In the genomic region with DNA sequence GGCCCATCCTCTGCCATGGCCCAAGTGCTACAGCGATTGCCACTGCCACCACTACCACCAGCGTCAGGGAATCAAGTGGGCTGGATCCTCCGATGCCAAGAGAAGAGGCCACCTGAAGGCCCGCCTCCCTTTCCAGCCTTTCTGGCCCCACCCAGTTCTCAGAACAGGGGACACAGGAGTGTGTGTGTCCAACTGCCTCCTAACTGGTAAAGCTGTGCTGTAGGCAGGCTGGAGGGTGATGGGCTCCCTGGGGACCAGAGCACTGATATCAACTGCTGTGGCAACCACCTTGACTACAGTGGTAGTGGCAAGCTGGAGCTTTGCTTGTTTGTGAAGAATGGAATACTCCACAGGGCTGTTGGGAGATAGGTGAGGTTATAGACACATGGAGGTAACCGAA, we compare ENCODE assay signal across 19 mouse cellular contexts. TPM values are rescaled to one million over a fixed set of nuclear protein-coding genes. Genes with fewer than 3 reads are reported as not detected.
DNase-seq lines count a peak whose midpoint lies in the region; ATAC-seq and TF ChIP-seq lines count a peak whose summit lies in the region.
"Had no signal": no experiment of that assay in that cellular context is flagged by ENCODE, and none has a peak within 500 bp of the region (broad histone marks: within the 10 kb centered on the region; RNA-seq: fewer than 3 reads in every experiment).

Omp (minus strand) TSS at position 101 of the 400 bp plus-strand sequence.

- no peak within 1 kb of the TSS for H3K4me3 ChIP-seq in midbrain, embryonic 10.5 days
- no peak within 1 kb of the TSS for H3K4me3 ChIP-seq in midbrain, embryonic 11.5 days (ENCODE audit: low read depth, low read length)
- H3K4me3 ChIP-seq in ES-Bruce4 (ENCODE audit: low read depth, low read length): peak within 1 kb of the TSS; percentile 13; the same call in 1 of the 2 replicates
- no peak within 1 kb of the TSS for H3K4me3 ChIP-seq in limb, embryonic 10.5 days
- H3K4me3 ChIP-seq in forebrain, embryonic 12.5 days (replicated peaks): no peak within 1 kb of the TSS
- H3K4me3 ChIP-seq: embryonic facial prominence, embryonic 12.5 days; gastrocnemius, adult 2 months; heart, embryonic 13.5 days; hindbrain, embryonic 12.5 days had no signal

- H3K27ac ChIP-seq in midbrain, embryonic 10.5 days (replicated peaks): 0 out of 2 replicates have a peak within 1 kb of the TSS, but pooled peaks have one; percentile 13
- H3K27ac ChIP-seq in midbrain, embryonic 11.5 days (ENCODE audit: low read depth, low read length): no peak within 1 kb of the TSS
- no peak within 1 kb of the TSS for H3K27ac ChIP-seq in ES-Bruce4 (ENCODE audit: insufficient read depth, low read length)
- peak within 1 kb of the TSS; percentile 5; the same call in 1 of the 2 replicates for H3K27ac ChIP-seq in limb, embryonic 10.5 days
- H3K27ac ChIP-seq in forebrain, embryonic 12.5 days: no peak within 1 kb of the TSS
- H3K27ac ChIP-seq: embryonic facial prominence, embryonic 12.5 days; gastrocnemius, adult 2 months; heart, embryonic 13.5 days; hindbrain, embryonic 12.5 days had no signal

- peaks cover 60% of the 10 kb centered on the region for H3K4me1 ChIP-seq in midbrain, embryonic 10.5 days
- H3K4me1 ChIP-seq in midbrain, embryonic 11.5 days (ENCODE audit: control insufficient read depth, insufficient read depth, low read length): peaks cover 10% of the 10 kb centered on the region
- H3K4me1 ChIP-seq in ES-Bruce4 (ENCODE audit: control insufficient read depth, insufficient read depth, low read length): peaks cover 4% of the 10 kb centered on the region
- peaks cover 36% of the 10 kb centered on the region for H3K4me1 ChIP-seq in limb, embryonic 10.5 days
- H3K4me1 ChIP-seq in forebrain, embryonic 12.5 days: peaks cover 34% of the 10 kb centered on the region

- no peaks in the 10 kb centered on the region for H3K27me3 ChIP-seq in midbrain, embryonic 10.5 days (ENCODE audit: low read depth, poor library complexity, severe bottlenecking)
- H3K27me3 ChIP-seq in midbrain, embryonic 11.5 days (ENCODE audit: control insufficient read depth, insufficient read depth, low read length): no peaks in the 10 kb centered on the region
- no peaks in the 10 kb centered on the region for H3K27me3 ChIP-seq in ES-Bruce4 (ENCODE audit: control insufficient read depth, insufficient read depth, low read length, poor library complexity, severe bottlenecking)
- H3K27me3 ChIP-seq in limb, embryonic 10.5 days (ENCODE audit: low read depth, poor library complexity, severe bottlenecking): 0 out of 2 replicates have a peak, but pooled peaks cover 4% of the 10 kb centered on the region
- H3K27me3 ChIP-seq in forebrain, embryonic 12.5 days: no peaks in the 10 kb centered on the region
- H3K27me3 ChIP-seq: embryonic facial prominence, embryonic 12.5 days had no signal

- H3K36me3 ChIP-seq in midbrain, embryonic 10.5 days: no peaks in the 10 kb centered on the region
- H3K36me3 ChIP-seq in midbrain, embryonic 11.5 days (ENCODE audit: control insufficient read depth, insufficient read depth, low read length): no peaks in the 10 kb centered on the region
- no peaks in the 10 kb centered on the region for H3K36me3 ChIP-seq in ES-Bruce4 (ENCODE audit: control insufficient read depth, insufficient read depth, low read length, poor library complexity, severe bottlenecking)
- no peaks in the 10 kb centered on the region for H3K36me3 ChIP-seq in limb, embryonic 10.5 days
- no peaks in the 10 kb centered on the region for H3K36me3 ChIP-seq in forebrain, embryonic 12.5 days (replicated peaks)
- H3K36me3 ChIP-seq: embryonic facial prominence, embryonic 12.5 days; heart, embryonic 13.5 days had no signal

- no peak within 1 kb of the TSS for H3K9ac ChIP-seq in midbrain, embryonic 11.5 days (ENCODE audit: low read length)
- no peak within 1 kb of the TSS for H3K9ac ChIP-seq in ES-Bruce4 (ENCODE audit: low read depth, poor library complexity, severe bottlenecking)
- no peak within 1 kb of the TSS for H3K9ac ChIP-seq in forebrain, embryonic 12.5 days
- H3K9ac ChIP-seq: embryonic facial prominence, embryonic 12.5 days; heart, embryonic 13.5 days; hindbrain, embryonic 12.5 days had no signal

- 96% methylated on average over 5 of the region's 5 CpGs for WGBS in midbrain, embryonic 10.5 days
- 97% methylated on average over 5 of the region's 5 CpGs for WGBS in midbrain, embryonic 11.5 days
- WGBS in limb, embryonic 10.5 days: 89% methylated on average over 5 of the region's 5 CpGs
- WGBS in forebrain, embryonic 12.5 days: 92% methylated on average over 5 of the region's 5 CpGs

- TF ChIP-seq CTCF in ES-Bruce4 (IDR thresholded peaks at IDR 0.05; ENCODE audit: low read depth, low read length): no peak

- no peak within 1 kb of the TSS for H3K4me2 ChIP-seq in midbrain, embryonic 11.5 days
- H3K4me2 ChIP-seq in forebrain, embryonic 12.5 days: no peak within 1 kb of the TSS
- H3K4me2 ChIP-seq: embryonic facial prominence, embryonic 12.5 days; heart, embryonic 13.5 days; hindbrain, embryonic 12.5 days had no signal

- no peaks in the 10 kb centered on the region for H3K9me3 ChIP-seq in midbrain, embryonic 10.5 days (replicated peaks)
- H3K9me3 ChIP-seq in midbrain, embryonic 11.5 days (ENCODE audit: control insufficient read depth, low read length): no peaks in the 10 kb centered on the region
- H3K9me3 ChIP-seq in ES-Bruce4 (replicated peaks; ENCODE audit: control insufficient read depth, insufficient read depth, low read length, poor library complexity, severe bottlenecking): no peaks in the 10 kb centered on the region
- H3K9me3 ChIP-seq in limb, embryonic 10.5 days (replicated peaks): no peaks in the 10 kb centered on the region
- H3K9me3 ChIP-seq in forebrain, embryonic 12.5 days: no peaks in the 10 kb centered on the region
- H3K9me3 ChIP-seq: embryonic facial prominence, embryonic 12.5 days; heart, embryonic 13.5 days; hindbrain, embryonic 12.5 days had no signal

- TF ChIP-seq POLR2A in ES-Bruce4 (IDR thresholded peaks at IDR 0.05; ENCODE audit: insufficient read depth, low read length): no peak

- no peak for DNase-seq in frontal cortex, adult 2 months (ENCODE audit: extremely low spot score in 1 of 2, low spot score in 1 of 2)
- no peak for DNase-seq in frontal cortex, postnatal 14 days (ENCODE audit: low spot score in 2 of 2)
- DNase-seq in midbrain, embryonic 10.5 days (ENCODE audit: low spot score): no peak
- no peak for DNase-seq in midbrain, embryonic 11.5 days (ENCODE audit: low spot score, missing footprints)
- DNase-seq in limb, embryonic 10.5 days (ENCODE audit: low spot score): no peak
- DNase-seq: adrenal gland, postnatal 10 days; cerebellum, adult 11 months; cerebellum, adult 8-10 months; embryo, embryonic 11 days; gastrocnemius, adult 2 months; gastrocnemius, postnatal 25 days; heart, postnatal 4 days had no signal

- ATAC-seq in midbrain, embryonic 11.5 days (ENCODE audit: low FRiP score): no peak
- no peak for ATAC-seq in forebrain, embryonic 12.5 days (ENCODE audit: low FRiP score)
- ATAC-seq: forebrain, embryonic 16.5 days; intestine, postnatal 0 days had no signal

- no peak for TF ChIP-seq EP300 in ES-Bruce4 (IDR thresholded peaks at IDR 0.05; ENCODE audit: insufficient read depth, low read depth, low read length)

RNA-seq across cellular contexts. Expression of gene Omp, which starts in this region (rescaled TPM):
- polyA plus RNA-seq in frontal cortex, adult 2 months (2012; rRNA removed): 22.2 and 28.1 TPM in 2 replicates
- 0.10 TPM in 2 replicates for polyA plus RNA-seq in midbrain, embryonic 10.5 days (2016; fragmentation: Nextera tagmentation; extraction: Ambion mirVana)
- polyA plus RNA-seq in midbrain, embryonic 11.5 days (2014; fragmentation: Nextera tagmentation; extraction: Ambion mirVana): 0.18 and 0.23 TPM in 2 replicates
- 0.82 and 1.1 TPM in 2 replicates for polyA plus RNA-seq in ES-Bruce4 (2011; ENCODE audit: insufficient read depth, insufficient read length, low read depth, missing spikeins)
- polyA plus RNA-seq in limb, embryonic 10.5 days (2016; fragmentation: Nextera tagmentation; extraction: Ambion mirVana): 0.13 TPM in 2 replicates
- 0.45 and 0.74 TPM in 2 replicates for polyA plus RNA-seq in forebrain, embryonic 12.5 days (2016; fragmentation: Nextera tagmentation; extraction: Ambion mirVana)

Comparison
In these comparisons a context has a peak if more than half of its experiments do, and no peak if none do; other contexts are left out.
1. RNA of gene Omp (polyA plus RNA-seq): 22.2 to 28.1 TPM in frontal cortex, adult 2 months; 0.82 to 1.1 TPM in ES-Bruce4, 0.45 to 0.74 TPM in forebrain, embryonic 12.5 days, 0.18 to 0.23 TPM in midbrain, embryonic 11.5 days, 0.13 TPM in limb, embryonic 10.5 days and 0.10 TPM in midbrain, embryonic 10.5 days; every median in the first group is over 10 times any median in the second.
2. H3K27ac ChIP-seq: peak in midbrain, embryonic 10.5 days (single experiment) and limb, embryonic 10.5 days (single experiment); none in midbrain, embryonic 11.5 days (single experiment), ES-Bruce4 (single experiment) and forebrain, embryonic 12.5 days (single experiment).